Mouse (Mus musculus) bone marrow, adult 2 months (tissue): ENCODE data around the gene Abca17.

Source experiments
- CTCF ChIP-seq: fragments of 200-500 bp; IDR thresholded peaks from 2 replicates; pipeline ENCODE4 v1.5.1; 2011; ENCODE audit warnings: low read length, control low read depth; ENCODE audit not compliant: control insufficient read depth, insufficient read depth
- POLR2A ChIP-seq: fragments of 200-500 bp; IDR thresholded peaks from 2 replicates; pipeline ENCODE4 v1.6.1; 2011; ENCODE audit warnings: low read depth, mild to moderate bottlenecking, control low read depth, low read length, borderline replicate concordance; ENCODE audit not compliant: control insufficient read depth

DNA sequence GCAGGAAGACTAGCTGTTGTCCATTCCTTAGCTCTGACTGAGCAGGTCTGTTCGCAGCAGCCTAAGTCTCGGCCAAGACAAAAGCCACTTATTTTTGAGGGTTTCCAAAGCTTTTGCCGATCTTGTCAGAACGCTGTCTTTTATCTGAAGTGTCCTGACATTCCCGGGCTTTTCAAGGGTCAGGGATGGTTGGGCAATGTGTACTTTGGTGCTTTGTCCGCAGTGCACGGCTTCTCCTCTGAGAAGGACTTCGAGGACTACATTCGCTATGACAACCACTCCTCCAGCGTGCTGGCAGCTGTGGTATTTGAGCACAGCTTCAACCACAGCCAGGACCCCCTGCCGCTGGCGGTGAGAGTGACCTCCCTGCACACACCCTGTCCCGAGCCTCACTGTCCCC, 15.0 kb upstream of the Abca17 start:
- TF ChIP-seq POLR2A (no peak), CTCF (no peak)
